Mouse (Mus musculus): ENCODE data around the gene Sbf2.

GRCm38 (mm10) chr7:110498653-110499052, 116.1 kb downstream of the Sbf2 start:
- no peak for TF ChIP-seq CTCF (IDR thresholded peaks at IDR 0.05; ENCODE audit: low read depth)
- no peak for TF ChIP-seq EP300 (IDR thresholded peaks at IDR 0.05; ENCODE audit: low read depth)

All from heart, postnatal 0 days (tissue).